In genomic region chr5:122743880-122744422, GRCm38 (mm10) we compare ENCODE assay signal across 8 mouse cellular contexts.
"Had no signal": no experiment of that assay in that cellular context is flagged by ENCODE, and none has a peak within 500 bp of the region (broad histone marks: within the 10 kb centered on the region; RNA-seq: fewer than 3 reads in every experiment).

No protein-coding gene starts in this region.

- H3K9me3 ChIP-seq: limb, embryonic 10.5 days; midbrain, embryonic 13.5 days; neural tube, embryonic 15.5 days had no signal

- H3K27ac ChIP-seq: kidney, postnatal 0 days; limb, embryonic 10.5 days; midbrain, embryonic 13.5 days; neural tube, embryonic 15.5 days had no signal

- H3K9ac ChIP-seq: midbrain, embryonic 13.5 days; neural tube, embryonic 15.5 days had no signal

- DNase-seq: kidney, adult 2 months; kidney, postnatal 36 days; thymus, postnatal 36 days had no signal

- H3K4me1 ChIP-seq: limb, embryonic 10.5 days; midbrain, embryonic 13.5 days; neural tube, embryonic 15.5 days had no signal

- H3K27me3 ChIP-seq: midbrain, embryonic 13.5 days; neural tube, embryonic 15.5 days had no signal

- H3K4me3 ChIP-seq: limb, embryonic 10.5 days; midbrain, embryonic 13.5 days; myocyte; neural tube, embryonic 15.5 days had no signal
